Mouse (Mus musculus) hindbrain, embryonic 15.5 days (tissue): ENCODE measurements around the gene Igsf8. TPM values are rescaled to one million over a fixed set of nuclear protein-coding genes. Genes with fewer than 3 reads are reported as not detected.

ENCODE experiments used
- polyA plus RNA-seq: library from polyadenylated mRNA; unstranded; fragments of >200 nt; fragmentation: Nextera tagmentation; extraction: Ambion mirVana; gene quantifications from 2 replicates; pipeline ENCODE4 v1.2.1, GENCODE M21; 2015

Igsf8 gene
- polyA plus RNA-seq, 1 experiment from 2014 or later, result 79.0 TPM

Other genes with a start within 250 kb of the Igsf8 start
- 41.1 and 48.9 TPM in 2 replicates for gene Vangl2, start 233.2 kb upstream of the Igsf8 start, polyA plus RNA-seq
- 3.6 and 4.8 TPM in 2 replicates for gene Nhlh1, start 204.1 kb upstream of the Igsf8 start, polyA plus RNA-seq
- 183 and 190 TPM in 2 replicates for gene Copa, start 179.1 kb upstream of the Igsf8 start, polyA plus RNA-seq
- 109 and 114 TPM in 2 replicates for gene Ncstn, start 178.8 kb upstream of the Igsf8 start, polyA plus RNA-seq
- 163 TPM in 2 replicates for gene Pex19, start 134.9 kb upstream of the Igsf8 start, polyA plus RNA-seq
- gene Dcaf8, start 113.6 kb upstream of the Igsf8 start, polyA plus RNA-seq, result 84.6 and 85.8 TPM in 2 replicates
- 454 and 489 TPM in 2 replicates for gene Pea15a, start 54.8 kb upstream of the Igsf8 start, polyA plus RNA-seq
- gene Casq1, start 41.8 kb upstream of the Igsf8 start, polyA plus RNA-seq, result 1.4 and 2.2 TPM in 2 replicates
- 0.05 and 0.06 TPM in 2 replicates for gene Atp1a4, start 3.2 kb upstream of the Igsf8 start, polyA plus RNA-seq
- 74.3 and 75.8 TPM in 2 replicates for gene Atp1a2, start 36.4 kb downstream of the Igsf8 start, polyA plus RNA-seq
- 4.1 and 4.3 TPM in 2 replicates for gene Kcnj9, start 67.7 kb downstream of the Igsf8 start, polyA plus RNA-seq
- gene Kcnj10, start 79.6 kb downstream of the Igsf8 start, polyA plus RNA-seq, result 2.9 and 3.0 TPM in 2 replicates
- gene Pigm, start 114.9 kb downstream of the Igsf8 start, polyA plus RNA-seq, result 3.8 and 3.9 TPM in 2 replicates
- 0.12 and 0.18 TPM in 2 replicates for gene Slamf9, start 213.7 kb downstream of the Igsf8 start, polyA plus RNA-seq
- gene Igsf9, start 220.1 kb downstream of the Igsf8 start, polyA plus RNA-seq, result 45.7 and 49.3 TPM in 2 replicates
- 77.7 and 83.7 TPM in 2 replicates for gene Tagln2, start 238.4 kb downstream of the Igsf8 start, polyA plus RNA-seq